In genomic region chr6:136162090-136162489, GRCm38 (mm10) we compare ENCODE assay signal across 17 mouse cellular contexts. TPM values are rescaled to one million over a fixed set of nuclear protein-coding genes. Genes with fewer than 3 reads are reported as not detected.
A peak's percentile ranks its signal among the peaks of the same experiment; 100 is the strongest.
DNase-seq lines count a peak whose midpoint lies in the region; ATAC-seq and TF ChIP-seq lines count a peak whose summit lies in the region.
"Had no signal": no experiment of that assay in that cellular context is flagged by ENCODE, and none has a peak within 500 bp of the region (broad histone marks: within the 10 kb centered on the region; RNA-seq: fewer than 3 reads in every experiment).

No protein-coding gene starts in this region.

- no peak for ATAC-seq in midbrain, embryonic 14.5 days (ENCODE audit: low FRiP score, low TSS enrichment)
- ATAC-seq in hindbrain, postnatal 0 days = no peak
- ATAC-seq: Patski had no signal

- H3K4me3 ChIP-seq in midbrain, embryonic 14.5 days (replicated peaks; ENCODE audit: low read depth, low read length) = no peak overlapping the region
- no peak overlapping the region for H3K4me3 ChIP-seq in midbrain, embryonic 10.5 days
- no peak overlapping the region for H3K4me3 ChIP-seq in hindbrain, postnatal 0 days (ENCODE audit: low read length)
- H3K4me3 ChIP-seq: erythroblast, embryonic 14.5 days; limb, embryonic 15.5 days had no signal

- no peaks in the 10 kb centered on the region for H3K36me3 ChIP-seq in midbrain, embryonic 14.5 days (ENCODE audit: control insufficient read depth, insufficient read depth, low read length)
- no peaks in the 10 kb centered on the region for H3K36me3 ChIP-seq in midbrain, embryonic 10.5 days
- H3K36me3 ChIP-seq in hindbrain, postnatal 0 days (ENCODE audit: insufficient read depth, low read length) = no peaks in the 10 kb centered on the region
- H3K36me3 ChIP-seq: limb, embryonic 15.5 days had no signal

- H3K9me3 ChIP-seq in midbrain, embryonic 14.5 days (ENCODE audit: control insufficient read depth, low read length) = no peaks in the 10 kb centered on the region
- no peaks in the 10 kb centered on the region for H3K9me3 ChIP-seq in midbrain, embryonic 10.5 days (replicated peaks)
- no peaks in the 10 kb centered on the region for H3K9me3 ChIP-seq in hindbrain, postnatal 0 days (ENCODE audit: low read length)
- H3K9me3 ChIP-seq: limb, embryonic 15.5 days had no signal

- TF ChIP-seq CTCF in hindbrain, postnatal 0 days (IDR thresholded peaks at IDR 0.05; ENCODE audit: low read depth) = no peak

- H3K4me1 ChIP-seq in midbrain, embryonic 14.5 days (ENCODE audit: control insufficient read depth, insufficient read depth, low read length) = peaks cover 14% of the 10 kb centered on the region
- H3K4me1 ChIP-seq in midbrain, embryonic 10.5 days = no peaks in the 10 kb centered on the region
- H3K4me1 ChIP-seq in hindbrain, postnatal 0 days (ENCODE audit: insufficient read depth, low read length) = peaks cover 17% of the 10 kb centered on the region; the same call in 1 of the 2 replicates
- H3K4me1 ChIP-seq: limb, embryonic 15.5 days had no signal

- H3K4me2 ChIP-seq in midbrain, embryonic 14.5 days (ENCODE audit: low read length) = 0 out of 2 replicates have a peak overlapping the region, but pooled peaks have one; percentile 0
- peak overlapping the region; percentile 16; the same call in 1 of the 2 replicates for H3K4me2 ChIP-seq in hindbrain, postnatal 0 days (ENCODE audit: low read depth, low read length)
- H3K4me2 ChIP-seq: limb, embryonic 15.5 days had no signal

- H3K27me3 ChIP-seq in midbrain, embryonic 14.5 days (ENCODE audit: control insufficient read depth, insufficient read depth, low read length) = no peaks in the 10 kb centered on the region
- H3K27me3 ChIP-seq in midbrain, embryonic 10.5 days (ENCODE audit: low read depth, poor library complexity, severe bottlenecking) = no peaks in the 10 kb centered on the region
- H3K27me3 ChIP-seq in hindbrain, postnatal 0 days (ENCODE audit: insufficient read depth, low read length) = no peaks in the 10 kb centered on the region
- H3K27me3 ChIP-seq: limb, embryonic 15.5 days; Patski had no signal

- no peak overlapping the region for H3K9ac ChIP-seq in midbrain, embryonic 14.5 days (replicated peaks; ENCODE audit: low read length)
- H3K9ac ChIP-seq in hindbrain, postnatal 0 days (replicated peaks; ENCODE audit: low read length) = no peak overlapping the region
- H3K9ac ChIP-seq: limb, embryonic 15.5 days had no signal

- no peak overlapping the region for H3K27ac ChIP-seq in midbrain, embryonic 14.5 days (replicated peaks; ENCODE audit: low read depth, low read length)
- no peak overlapping the region for H3K27ac ChIP-seq in midbrain, embryonic 10.5 days (replicated peaks)
- no peak overlapping the region for H3K27ac ChIP-seq in hindbrain, postnatal 0 days
- H3K27ac ChIP-seq: limb, embryonic 15.5 days had no signal

- 56% methylated on average over 11 of the region's 11 CpGs for WGBS in midbrain, embryonic 14.5 days
- WGBS in midbrain, embryonic 10.5 days = 89% methylated on average over 11 of the region's 11 CpGs
- 42% methylated on average over 11 of the region's 11 CpGs for WGBS in hindbrain, postnatal 0 days

- DNase-seq in cerebellum, adult 9-11 months = peak; percentile 9
- no peak for DNase-seq in cerebellum, postnatal 14 days
- DNase-seq in midbrain, embryonic 14.5 days = no peak
- DNase-seq in midbrain, embryonic 10.5 days (ENCODE audit: low spot score) = no peak
- DNase-seq in hindbrain, postnatal 0 days (ENCODE audit: low spot score) = no peak
- no peak for DNase-seq in thymus, postnatal 14 days
- no peak for DNase-seq in c-Kit-positive CD71-positive TER-119-positive erythroid progenitor cells, embryonic 14.5 days (ENCODE audit: low spot score)
- no peak for DNase-seq in spleen, postnatal 14 days (ENCODE audit: low spot score in 2 of 2)
- DNase-seq: cerebellum, adult 18-20 months; lung, adult 18-20 months; lung, postnatal 36 days; thymus, postnatal 36 days had no signal

RNA-seq across cellular contexts. Expression of gene Grin2b, which starts 11.2 kb away (rescaled TPM):
- 41.1 and 53.9 TPM in 2 replicates for polyA plus RNA-seq in midbrain, embryonic 14.5 days (2014; fragmentation: Nextera tagmentation; extraction: Ambion mirVana)
- 0.09 and 1.4 TPM in 2 replicates for polyA plus RNA-seq in midbrain, embryonic 10.5 days (2016; fragmentation: Nextera tagmentation; extraction: Ambion mirVana)
- total RNA-seq in hindbrain, postnatal 0 days (2014; rRNA removed) = 45.8 and 55.1 TPM in 2 replicates
- polyA plus RNA-seq in hindbrain, postnatal 0 days (2015; fragmentation: Nextera tagmentation; extraction: Ambion mirVana) = 56.3 and 67.0 TPM in 2 replicates
- total RNA-seq: granulocyte monocyte progenitor cell, adult 5-6 weeks had no signal
- polyA plus RNA-seq: erythroblast, embryonic 14.5 days; heart, postnatal 0 days; Patski had no signal

Comparison
In these comparisons a context has a peak if more than half of its experiments do, and no peak if none do; other contexts are left out.
1. RNA of gene Grin2b, which starts 11.2 kb away (polyA plus RNA-seq): 56.3 to 67.0 TPM in hindbrain, postnatal 0 days and 41.1 to 53.9 TPM in midbrain, embryonic 14.5 days; 0.09 to 1.4 TPM in midbrain, embryonic 10.5 days; every median in the first group is over 10 times any median in the second.